Mouse (Mus musculus): Measurements from ENCODE around the gene Mfsd8.

DNA sequence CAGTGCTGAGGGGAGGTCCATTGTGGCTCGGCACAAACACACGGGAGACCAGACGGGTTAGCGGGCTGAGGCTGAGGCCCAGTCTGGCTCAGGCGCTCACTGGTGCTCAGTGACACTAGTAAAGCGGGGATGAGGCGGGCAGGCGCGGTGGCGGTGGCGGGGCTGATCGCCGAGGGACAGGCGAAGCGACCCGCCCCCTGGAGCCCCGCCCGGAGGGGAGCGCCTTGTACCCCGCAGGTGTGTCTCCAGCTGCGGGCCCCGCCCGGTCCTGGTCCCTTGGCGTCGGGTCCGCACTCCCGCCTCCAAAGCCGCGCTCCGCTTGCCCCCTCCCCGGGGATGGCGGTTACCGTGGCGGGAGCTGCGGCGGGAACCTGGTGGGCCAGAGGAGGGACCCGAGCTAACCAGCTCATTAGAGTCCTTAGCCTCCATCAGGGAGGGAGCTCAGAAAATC is 46.3 kb downstream of the Mfsd8 start:
- TF ChIP-seq USF1 (IDR thresholded peaks at IDR 0.05; ENCODE audit: low read depth) (no peak), CTCF (IDR thresholded peaks at IDR 0.05; ENCODE audit: control insufficient read depth, insufficient read depth, insufficient read length) (no peak), CEBPB (IDR thresholded peaks at IDR 0.05; ENCODE audit: low read depth) (no peak), MYOD1 (IDR thresholded peaks at IDR 0.05; ENCODE audit: control insufficient read depth, insufficient read length, low read depth) (no peak), FOSL1 (IDR thresholded peaks at IDR 0.05; ENCODE audit: insufficient read depth, low read length, poor library complexity, severe bottlenecking) (no peak)

Measured in C2C12 (cell line).